Mouse (Mus musculus): ENCODE results near the gene Agap2.

DNA sequence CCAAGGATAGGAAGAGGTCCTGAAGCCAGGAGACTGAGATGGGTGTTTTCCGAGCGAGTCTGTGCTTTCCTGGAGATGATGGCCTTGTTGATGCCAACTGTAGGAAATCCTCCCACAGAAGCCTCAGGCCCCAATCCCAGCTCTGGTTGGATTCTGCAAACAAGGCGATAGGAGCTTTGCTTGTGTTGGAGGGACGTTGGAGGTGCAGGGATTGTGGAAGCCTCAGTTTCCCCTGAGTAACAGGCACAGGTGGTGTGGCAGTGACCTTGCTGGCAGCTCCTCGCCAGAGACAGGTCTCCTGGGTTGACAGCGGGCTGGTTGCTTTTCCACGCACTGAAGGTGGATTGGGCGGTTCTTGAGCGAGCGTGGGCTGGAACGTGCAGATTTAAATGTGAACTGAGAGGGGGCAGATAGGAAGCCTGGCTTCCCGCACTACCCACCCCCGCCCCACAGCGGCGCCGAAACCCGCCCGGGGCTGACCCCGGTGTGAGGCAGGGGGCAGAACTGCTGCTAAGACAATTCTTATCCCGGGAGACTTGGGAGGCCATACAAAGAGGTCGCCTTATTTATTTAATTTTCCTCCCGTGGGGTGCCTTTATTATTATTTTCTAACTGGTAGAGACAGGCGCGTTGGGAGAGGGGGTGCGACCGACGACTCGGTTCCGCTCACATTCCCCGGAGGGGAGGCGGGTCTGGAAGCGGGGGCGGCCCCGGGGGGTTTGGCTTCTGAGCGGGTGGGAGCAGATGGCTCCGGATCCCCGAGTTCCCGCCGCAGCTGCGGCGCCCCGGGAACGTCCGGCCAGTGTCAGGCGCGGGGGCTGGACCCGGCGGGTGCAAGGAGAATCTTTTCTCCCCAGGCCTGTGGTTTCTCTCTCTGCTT lies 6.1 kb downstream of the Agap2 start:
- TF ChIP-seq POLR2A (IDR thresholded peaks at IDR 0.05; ENCODE audit: extremely low read depth, insufficient read depth, low read length), result no peak
- no peak for TF ChIP-seq CTCF (IDR thresholded peaks at IDR 0.05; ENCODE audit: low read depth, low read length)
